Mouse (Mus musculus) Patski (cell line): ENCODE measurements around the gene Prrt4. TPM values are rescaled to one million over a fixed set of nuclear protein-coding genes. Genes with fewer than 3 reads are reported as not detected.
"Not testable (repeated sequence)": the region's sequence is repeated elsewhere in the genome, so short reads cannot be mapped to it uniquely, and the experiment has no call there.

Source experiments
- ATAC-seq: fragments of 100-300 bp; one replicate; pipeline ENCODE4 v1.8.0; 2021
- CTCF ChIA-PET: fragments of 350-600 bp; sonication (Branson Sonifier 250); formaldehyde crosslinking; loops from one replicate; lab custom pipeline; 2022; ENCODE audit warnings: inconsistent platforms; lab: Charles Lee
- POLR2A ChIA-PET: fragments of 350-600 bp; sonication (Branson Sonifier 250); formaldehyde crosslinking; loops from one replicate; lab custom pipeline; 2022; ENCODE audit warnings: antibody characterized with exemption, inconsistent platforms; lab: Charles Lee
- DNase-seq: peaks from one replicate; pipeline ENCODE4 v3.0.0-alpha.2; 2011; ENCODE audit warnings: low read depth, low spot score
- H3K27me3 ChIP-seq: fragments of 371-371 bp; one replicate; pipeline ENCODE4 v1.5.1; 2021
- CTCF ChIP-seq: fragments of 100-300 bp; IDR thresholded peaks from one replicate; pipeline ENCODE4 v1.5.1; 2021
- in situ Hi-C: fragments of 300-500 bp; cut with MboI; formaldehyde crosslinking; loops from 3 replicates; pipeline ENCODE4 v1.11.1; 2018; ENCODE audit warnings: low pct_unique_long_range_greater_than_20kb, mixed read lengths
- polyA plus RNA-seq: library from polyadenylated mRNA; unstranded; gene quantifications from one replicate; pipeline ENCODE4 v1.2.3, GENCODE M21; 2021

The Prrt4 gene
- polyA plus RNA-seq = 0.06 TPM

- peaks cover 4% of the 10 kb centered on the region for H3K27me3 ChIP-seq
- in situ Hi-C loops = no loop called here
- ATAC-seq (peak; percentile 19), DNase-seq (no peak)
- ChIA-PET CTCF (no interaction called here), POLR2A (interaction anchor here (1.1 kb wide), 1 partner anchor 27 kb away, joined by 3 read pairs; no protein-coding TSS in a partner anchor)
- no peak for TF ChIP-seq CTCF
These were observed at the start of gene Prrt4 for GRCm38 (mm10) chr6:29178888-29179658. TSS of gene Prrt4 (minus strand) at chr6:29179584.

- in situ Hi-C loops, DNase-seq, POLR2A ChIA-PET, H3K27me3 ChIP-seq, ATAC-seq: not testable (repeated sequence)
- CTCF ChIA-PET = interaction anchor here (1.0 kb wide), 1 partner anchor 18 kb away, joined by 3 read pairs; no protein-coding TSS in a partner anchor
These were observed 38.3 kb upstream of the Prrt4 start for GRCm38 (mm10) chr6:29217717-29218116.

GRCm38 (mm10) chr6:29215881-29216501 is 36.6 kb upstream of the Prrt4 start, which contains the start of gene Impdh1:
TSS of gene Impdh1 (minus strand) at chr6:29216364.
- ATAC-seq (peak; percentile 50), DNase-seq (no peak)
- peaks cover 3% of the 10 kb centered on the region for H3K27me3 ChIP-seq
- POLR2A ChIA-PET = no interaction called here
- CTCF ChIA-PET = interaction anchor here (1.0 kb wide), 1 partner anchor 19 kb away, joined by 3 read pairs; no protein-coding TSS in a partner anchor
- in situ Hi-C loops = no loop called here
- no peak for TF ChIP-seq CTCF

GRCm38 (mm10) chr6:29215181-29215580 is 35.8 kb upstream of the Prrt4 start:
- no peak for TF ChIP-seq CTCF
- ChIA-PET POLR2A (no interaction called here), CTCF (interaction anchor here (1.0 kb wide), 2 partner anchors 17 to 20 kb away, joined by 3 read pairs; no protein-coding TSS in a partner anchor)
- H3K27me3 ChIP-seq = peaks cover 3% of the 10 kb centered on the region
- no peak for ATAC-seq
- no peak for DNase-seq
- in situ Hi-C loops = no loop called here

- no peak for TF ChIP-seq CTCF
- peaks cover 3% of the 10 kb centered on the region for H3K27me3 ChIP-seq
- ATAC-seq (no peak), DNase-seq (no peak)
- ChIA-PET POLR2A (interaction anchor here (0.6 kb wide), 1 partner anchor 753 kb away, joined by 6 read pairs; no protein-coding TSS in a partner anchor), CTCF (interaction anchor here (1.0 kb wide), 1 partner anchor 17 kb away, joined by 3 read pairs; no protein-coding TSS in a partner anchor)
- in situ Hi-C loops = no loop called here
These were observed 35.4 kb upstream of the Prrt4 start for GRCm38 (mm10) chr6:29214776-29215175.

- CTCF ChIA-PET = no interaction called here
- no peak for TF ChIP-seq CTCF
- ATAC-seq = no peak
- POLR2A ChIA-PET = interaction anchor here (0.6 kb wide), 1 partner anchor 754 kb away, joined by 6 read pairs; no protein-coding TSS in a partner anchor
- in situ Hi-C loops = no loop called here
- no peak for DNase-seq
- peaks cover 3% of the 10 kb centered on the region for H3K27me3 ChIP-seq
These were observed 34.9 kb upstream of the Prrt4 start for GRCm38 (mm10) chr6:29214245-29214644.

- no peak for ATAC-seq
These were observed 34.1 kb upstream of the Prrt4 start for GRCm38 (mm10) chr6:29213436-29213835.

GRCm38 (mm10) chr6:29211806-29212492 is 32.6 kb upstream of the Prrt4 start:
- no peak for TF ChIP-seq CTCF
- no peaks in the 10 kb centered on the region for H3K27me3 ChIP-seq
- CTCF ChIA-PET = interaction anchor here (0.9 kb wide), 1 partner anchor 29 kb away, joined by 4 read pairs; no protein-coding TSS in a partner anchor
- POLR2A ChIA-PET = no interaction called here
- in situ Hi-C loops = no loop called here
- DNase-seq (no peak), ATAC-seq (peak; percentile 75)

More at GRCm38 (mm10) chr6:29213436-29213835, 34.1 kb upstream of the Prrt4 start:
- in situ Hi-C loops = no loop called here
- TF ChIP-seq CTCF = no peak
- ChIA-PET POLR2A (no interaction called here), CTCF (no interaction called here)
- H3K27me3 ChIP-seq = peaks cover 3% of the 10 kb centered on the region
- no peak for DNase-seq

GRCm38 (mm10) chr6:29211146-29211545 is 31.8 kb upstream of the Prrt4 start:
- no peak for TF ChIP-seq CTCF
- in situ Hi-C loops = no loop called here
- POLR2A ChIA-PET = no interaction called here
- CTCF ChIA-PET = interaction anchor here (1.0 kb wide), 1 partner anchor 9 kb away, joined by 3 read pairs; no protein-coding TSS in a partner anchor
- DNase-seq (no peak), ATAC-seq (no peak)
- H3K27me3 ChIP-seq = no peaks in the 10 kb centered on the region
